In genomic region chr14:79557796-79558195, GRCm38 (mm10) we compare ENCODE assay signal across 25 mouse cellular contexts. TPM values are rescaled to one million over a fixed set of nuclear protein-coding genes. Genes with fewer than 3 reads are reported as not detected.
DNase-seq lines count a peak whose midpoint lies in the region; ATAC-seq and TF ChIP-seq lines count a peak whose summit lies in the region.
"Had no signal": no experiment of that assay in that cellular context is flagged by ENCODE, and none has a peak within 500 bp of the region (broad histone marks: within the 10 kb centered on the region; RNA-seq: fewer than 3 reads in every experiment).

No protein-coding gene starts in this region.

- no peak for TF ChIP-seq POLR2A in spleen, adult 2 months (IDR thresholded peaks at IDR 0.05; ENCODE audit: low read depth, low read length)

- DNase-seq in spleen, adult 2 months (ENCODE audit: low read depth in 1 of 2, low spot score in 2 of 2), result no peak
- no peak for DNase-seq in spleen, adult 18-20 months
- peak; percentile 40 for DNase-seq in naive thymus-derived CD4-positive, alpha-beta T cell, adult 2 months (ENCODE audit: low read depth)
- DNase-seq in cerebellum, adult 11-12 months, result no peak
- no peak for DNase-seq in frontal cortex, postnatal 25 days (ENCODE audit: low spot score in 2 of 2)
- DNase-seq: adrenal gland, adult 2 months; cerebellum, postnatal 10 days; gastrocnemius, postnatal 14 days; heart, adult 2 months; kidney, adult 9 months; kidney, postnatal 36 days; midbrain, embryonic 14.5 days; right cerebral cortex, postnatal 14 days; thymus, postnatal 25 days had no signal

- no peaks in the 10 kb centered on the region for H3K9me3 ChIP-seq in intestine, embryonic 16.5 days (ENCODE audit: control insufficient read depth, low read length)
- no peaks in the 10 kb centered on the region for H3K9me3 ChIP-seq in intestine, embryonic 15.5 days
- no peaks in the 10 kb centered on the region for H3K9me3 ChIP-seq in heart, embryonic 11.5 days (replicated peaks; ENCODE audit: control insufficient read depth, low read length)
- H3K9me3 ChIP-seq: embryonic facial prominence, embryonic 13.5 days; limb, embryonic 10.5 days; liver, embryonic 15.5 days had no signal

- H3K27me3 ChIP-seq in intestine, embryonic 16.5 days (replicated peaks; ENCODE audit: control insufficient read depth, insufficient read depth, low read length), result no peaks in the 10 kb centered on the region
- H3K27me3 ChIP-seq in intestine, embryonic 15.5 days (replicated peaks), result no peaks in the 10 kb centered on the region
- no peaks in the 10 kb centered on the region for H3K27me3 ChIP-seq in spleen, adult 2 months (ENCODE audit: control insufficient read depth, insufficient read depth, low read length)
- no peaks in the 10 kb centered on the region for H3K27me3 ChIP-seq in heart, embryonic 11.5 days (ENCODE audit: control insufficient read depth, insufficient read depth, low read length)
- H3K27me3 ChIP-seq: embryonic facial prominence, embryonic 13.5 days; liver, embryonic 15.5 days; neural tube, embryonic 15.5 days had no signal

- no peak overlapping the region for H3K4me2 ChIP-seq in intestine, embryonic 16.5 days (ENCODE audit: low read depth, low read length)
- no peak overlapping the region for H3K4me2 ChIP-seq in intestine, embryonic 15.5 days (replicated peaks)
- H3K4me2 ChIP-seq in heart, embryonic 11.5 days, result no peak overlapping the region
- H3K4me2 ChIP-seq: embryonic facial prominence, embryonic 13.5 days; liver, embryonic 15.5 days; neural tube, embryonic 15.5 days had no signal

- WGBS in intestine, embryonic 16.5 days, result 61% methylated on average over 1 of the region's 1 CpGs
- WGBS in intestine, embryonic 15.5 days, result 58% methylated on average over 1 of the region's 1 CpGs
- 59% methylated on average over 1 of the region's 1 CpGs for WGBS in spleen, adult 2 months
- 89% methylated on average over 1 of the region's 1 CpGs for whole genome bisulfite sequencing in heart, embryonic 11.5 days (ENCODE audit: insufficient replicate concordance)

- H3K27ac ChIP-seq in intestine, embryonic 16.5 days (ENCODE audit: low read length), result peak overlapping the region; percentile 61
- no peak overlapping the region; the same call in 1 of the 2 replicates for H3K27ac ChIP-seq in intestine, embryonic 15.5 days
- peak overlapping the region; percentile 75 for H3K27ac ChIP-seq in spleen, adult 2 months (ENCODE audit: insufficient read depth, low read length)
- H3K27ac ChIP-seq in heart, embryonic 11.5 days (ENCODE audit: low read depth, low read length), result no peak overlapping the region
- H3K27ac ChIP-seq: embryonic facial prominence, embryonic 13.5 days; heart, adult 2 months; left cerebral cortex, adult 2 months; limb, embryonic 10.5 days; liver, embryonic 15.5 days; neural tube, embryonic 15.5 days had no signal

- H3K36me3 ChIP-seq in intestine, embryonic 16.5 days (ENCODE audit: control insufficient read depth, insufficient read depth, low read length), result peaks cover 9% of the 10 kb centered on the region
- H3K36me3 ChIP-seq in intestine, embryonic 15.5 days, result peaks cover 4% of the 10 kb centered on the region; the same call in 1 of the 2 replicates
- peaks cover 14% of the 10 kb centered on the region for H3K36me3 ChIP-seq in spleen, adult 2 months (ENCODE audit: control insufficient read depth, insufficient read depth, low read length)
- H3K36me3 ChIP-seq in heart, embryonic 11.5 days (ENCODE audit: control insufficient read depth, insufficient read depth, low read length), result peaks cover 7% of the 10 kb centered on the region
- H3K36me3 ChIP-seq: limb, embryonic 10.5 days had no signal

- ATAC-seq in intestine, embryonic 16.5 days, result peak; percentile 39; the same call in 1 of the 2 replicates
- ATAC-seq in intestine, embryonic 15.5 days, result no peak
- no peak for ATAC-seq in heart, embryonic 11.5 days (replicated peaks; ENCODE audit: insufficient number of reproducible peaks, low FRiP score, low TSS enrichment)
- ATAC-seq: forebrain, embryonic 14.5 days; hindbrain, embryonic 16.5 days had no signal

- peaks cover 5% of the 10 kb centered on the region; the same call in 1 of the 2 replicates for H3K4me1 ChIP-seq in intestine, embryonic 16.5 days (ENCODE audit: control insufficient read depth, insufficient read depth, low read length)
- H3K4me1 ChIP-seq in intestine, embryonic 15.5 days (replicated peaks), result 0 out of 2 replicates have a peak, but pooled peaks cover 3% of the 10 kb centered on the region
- H3K4me1 ChIP-seq in spleen, adult 2 months (ENCODE audit: control insufficient read depth, insufficient read depth, insufficient read length), result peaks cover 10% of the 10 kb centered on the region
- no peaks in the 10 kb centered on the region for H3K4me1 ChIP-seq in heart, embryonic 11.5 days (ENCODE audit: control insufficient read depth, insufficient read depth, low read length)
- H3K4me1 ChIP-seq: limb, embryonic 10.5 days; neural tube, embryonic 15.5 days had no signal

- no peak for TF ChIP-seq CTCF in spleen, adult 2 months (IDR thresholded peaks at IDR 0.05; ENCODE audit: extremely low read depth, insufficient read depth, insufficient read length, insufficient replicate concordance)

- H3K4me3 ChIP-seq in intestine, embryonic 16.5 days (ENCODE audit: low read length), result no peak overlapping the region
- no peak overlapping the region for H3K4me3 ChIP-seq in intestine, embryonic 15.5 days (replicated peaks)
- no peak overlapping the region for H3K4me3 ChIP-seq in spleen, adult 2 months (ENCODE audit: extremely low read depth, insufficient read depth, insufficient read length)
- no peak overlapping the region for H3K4me3 ChIP-seq in heart, embryonic 11.5 days (ENCODE audit: low read depth, low read length)
- H3K4me3 ChIP-seq: embryonic facial prominence, embryonic 13.5 days; heart, adult 2 months; left cerebral cortex, adult 2 months; limb, embryonic 10.5 days; liver, embryonic 15.5 days; myocyte; neural tube, embryonic 15.5 days had no signal

- no peak overlapping the region for H3K9ac ChIP-seq in intestine, embryonic 16.5 days (ENCODE audit: low read depth, low read length)
- H3K9ac ChIP-seq in intestine, embryonic 15.5 days, result no peak overlapping the region
- no peak overlapping the region for H3K9ac ChIP-seq in heart, embryonic 11.5 days (ENCODE audit: low read depth, low read length)
- H3K9ac ChIP-seq: embryonic facial prominence, embryonic 13.5 days; liver, embryonic 15.5 days; neural tube, embryonic 15.5 days had no signal

RNA-seq across cellular contexts. Expression of gene Sugt1, which starts 29.7 kb away (rescaled TPM):
- polyA plus RNA-seq in intestine, embryonic 16.5 days (2015; fragmentation: Nextera tagmentation; extraction: Ambion mirVana), result 96.1 and 105 TPM in 2 replicates
- 105 and 113 TPM in 2 replicates for polyA plus RNA-seq in intestine, embryonic 15.5 days (2015; fragmentation: Nextera tagmentation; extraction: Ambion mirVana)
- polyA plus RNA-seq in spleen, adult 2 months (2012; rRNA removed), result 3.4 and 3.7 TPM in 2 replicates
- 118 and 119 TPM in 2 replicates for polyA plus RNA-seq in heart, embryonic 11.5 days (2014; fragmentation: Nextera tagmentation; extraction: Ambion mirVana)

Comparison
In these comparisons a context has a peak if more than half of its experiments do, and no peak if none do; other contexts are left out.
1. H3K27ac ChIP-seq: peak in intestine, embryonic 16.5 days (single experiment) and spleen, adult 2 months (single experiment); none in intestine, embryonic 15.5 days (single experiment) and heart, embryonic 11.5 days (single experiment).
2. RNA of gene Sugt1, which starts 29.7 kb away (polyA plus RNA-seq): 118 to 119 TPM in heart, embryonic 11.5 days, 105 to 113 TPM in intestine, embryonic 15.5 days and 96.1 to 105 TPM in intestine, embryonic 16.5 days; 3.4 to 3.7 TPM in spleen, adult 2 months; every median in the first group is over 10 times any median in the second.